Mouse (Mus musculus) layer of hippocampus, adult 11-12 months (tissue): ENCODE data around the gene Fstl5.
A peak's percentile ranks its signal among the peaks of the same experiment; 100 is the strongest.
"Not testable (repeated sequence)": the region's sequence is repeated elsewhere in the genome, so short reads cannot be mapped to it uniquely, and the experiment has no call there.

ENCODE experiments used
- DNase-seq: peaks from one replicate; pipeline ENCODE4 v3.0.0; 2022; ENCODE audit warnings: low spot score

Gene Fstl5

DNA sequence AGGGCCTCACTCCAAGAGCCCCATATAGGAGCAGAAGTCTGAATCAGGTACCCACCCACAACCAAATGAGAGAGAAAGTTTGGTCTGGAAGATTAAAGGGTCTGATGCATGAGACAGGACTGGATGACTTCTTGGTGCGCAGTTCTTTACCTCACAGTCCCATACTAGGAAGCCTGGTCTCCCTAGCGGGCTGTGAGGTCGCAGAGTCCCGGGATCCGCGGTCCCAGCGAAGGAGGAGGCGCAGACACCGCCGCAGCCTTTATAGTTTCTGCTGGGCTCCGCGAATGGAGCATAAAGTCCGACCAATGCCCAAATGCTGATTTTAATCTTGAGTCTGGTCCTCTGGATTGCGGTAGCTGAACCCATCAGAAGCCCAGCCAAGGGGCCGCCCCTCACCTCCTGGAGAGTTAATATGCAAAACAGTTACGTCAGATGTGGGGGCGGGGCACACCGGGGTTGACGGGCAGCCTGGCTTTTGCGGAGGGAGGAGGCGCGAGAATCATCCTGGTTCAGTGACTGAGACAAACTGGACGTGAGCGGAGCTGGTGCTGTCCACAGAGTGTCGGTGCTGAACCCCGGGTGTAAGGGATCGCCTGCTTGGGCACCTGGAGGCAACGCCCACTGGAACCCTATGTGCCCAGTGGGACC is at the start of gene Fstl5:
Gene Fstl5, plus strand, starts transcription at position 211 of the 648 bp plus-strand sequence.
- DNase-seq = peak; percentile 68

DNA sequence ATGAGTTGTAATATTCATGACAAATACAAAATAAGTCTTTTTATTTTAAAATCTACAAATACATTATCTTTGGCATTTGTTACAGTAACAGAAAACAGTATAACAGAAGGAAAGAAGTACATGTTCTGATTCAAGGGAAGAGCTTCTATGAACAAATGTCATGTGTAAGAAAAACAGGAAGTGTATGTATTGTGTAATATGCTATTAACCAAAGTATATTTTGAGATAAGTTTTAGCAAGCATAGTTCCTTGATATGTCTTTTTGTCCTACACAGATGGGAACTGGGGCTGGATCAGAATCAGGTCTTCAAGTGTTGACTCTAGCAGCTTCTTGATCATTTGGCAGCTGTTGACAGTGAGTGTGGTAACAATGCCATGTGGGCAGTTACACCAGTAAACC is 48.5 kb upstream of the Fstl5 start:
- DNase-seq = no peak

DNA sequence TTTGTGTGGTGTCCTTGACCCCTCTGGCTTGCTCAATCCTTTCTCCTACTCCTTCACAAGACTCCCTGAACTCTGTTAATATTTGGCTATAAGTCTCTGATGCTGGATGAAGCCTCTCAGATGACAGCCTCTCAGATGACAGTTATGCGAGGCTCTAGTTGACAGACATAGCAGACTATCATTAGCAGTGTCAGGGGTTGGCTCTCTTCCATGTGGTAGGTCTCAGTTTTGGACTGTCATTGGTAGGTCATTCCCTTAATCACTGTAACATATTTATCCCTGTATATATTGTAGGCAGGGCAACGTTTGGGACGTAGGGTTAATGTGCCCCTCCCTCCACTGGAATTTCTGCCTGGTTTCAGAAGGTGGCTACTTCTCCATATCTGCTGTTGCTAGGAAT is 22.9 kb upstream of the Fstl5 start:
- DNase-seq = no peak

DNA sequence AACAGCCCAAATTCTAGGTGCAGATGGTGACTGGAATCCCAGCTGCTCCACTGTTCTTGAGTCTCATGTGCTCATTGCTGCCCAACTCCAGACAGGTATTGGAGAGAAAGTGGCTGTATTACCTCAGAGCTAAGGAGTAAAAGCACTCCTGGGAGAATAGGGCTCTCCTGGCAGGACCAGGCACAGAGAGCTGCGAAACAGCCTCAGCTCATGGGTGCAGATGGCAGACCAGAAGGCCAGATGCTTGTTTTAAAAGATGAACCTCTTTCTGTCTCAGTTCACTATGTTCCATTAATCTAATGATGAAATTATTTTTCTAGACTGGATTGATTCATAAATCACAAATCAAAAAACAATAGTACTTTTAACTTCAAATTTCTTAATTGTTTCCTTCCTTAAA is 12.1 kb upstream of the Fstl5 start:
- peak; percentile 35 for DNase-seq

DNA sequence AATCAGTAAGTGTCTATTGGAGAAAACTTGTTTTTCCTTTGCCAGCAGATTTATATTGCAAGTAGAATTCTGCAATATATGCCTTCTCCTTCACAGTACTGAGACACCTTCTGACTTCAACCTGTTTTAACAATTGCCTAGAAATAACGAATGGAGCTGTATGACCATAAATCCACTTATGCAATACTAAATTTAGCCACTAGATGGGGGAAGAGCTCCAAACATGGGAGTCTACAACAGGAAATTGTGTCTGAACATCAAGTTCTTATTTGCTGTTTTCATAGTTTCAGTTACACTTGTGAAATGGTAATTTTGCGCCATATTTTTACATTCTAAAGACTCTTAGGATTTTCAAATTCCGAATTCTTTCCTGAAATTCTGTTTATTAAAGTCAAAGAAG is 6.2 kb upstream of the Fstl5 start:
- peak; percentile 66 for DNase-seq

DNA sequence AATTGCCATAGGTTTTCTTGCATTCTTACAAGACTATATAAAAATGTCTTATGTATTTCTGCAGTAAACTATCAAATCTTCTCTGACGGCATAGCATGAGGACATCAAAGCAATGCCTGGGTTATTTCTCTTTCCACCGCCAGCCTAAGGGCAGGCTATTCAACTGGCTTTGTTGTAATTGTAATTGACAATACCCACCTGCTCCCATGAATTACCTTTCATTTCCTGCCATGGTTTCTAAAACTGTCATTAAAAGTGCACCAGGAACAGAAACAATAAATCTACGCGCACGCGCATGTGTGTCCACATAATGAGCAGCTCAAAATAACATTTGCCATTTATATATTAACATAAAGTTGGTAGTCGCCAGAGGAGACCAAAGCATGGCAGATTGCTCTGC is 1.2 kb upstream of the Fstl5 start:
- DNase-seq = no peak

DNA sequence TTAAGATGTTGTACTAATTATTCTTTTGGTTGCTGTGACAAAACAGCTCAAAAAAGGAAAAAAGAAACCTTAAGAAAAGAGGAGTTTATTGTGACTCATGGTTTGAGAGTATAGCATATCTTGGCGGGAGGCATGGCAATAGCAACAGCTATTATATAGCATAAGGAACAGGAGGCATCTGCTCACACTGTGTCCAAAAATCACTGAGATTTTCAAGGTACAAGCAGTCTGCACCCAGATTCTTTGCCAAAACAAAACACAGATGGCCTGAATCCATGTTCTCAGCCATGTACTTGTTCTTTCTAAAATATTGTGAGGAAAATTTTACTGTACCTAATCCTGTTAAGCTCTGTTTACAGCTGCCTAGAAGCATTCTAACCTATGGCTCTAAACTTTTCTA is 66.4 kb downstream of the Fstl5 start:
- DNase-seq = peak; percentile 18

DNA sequence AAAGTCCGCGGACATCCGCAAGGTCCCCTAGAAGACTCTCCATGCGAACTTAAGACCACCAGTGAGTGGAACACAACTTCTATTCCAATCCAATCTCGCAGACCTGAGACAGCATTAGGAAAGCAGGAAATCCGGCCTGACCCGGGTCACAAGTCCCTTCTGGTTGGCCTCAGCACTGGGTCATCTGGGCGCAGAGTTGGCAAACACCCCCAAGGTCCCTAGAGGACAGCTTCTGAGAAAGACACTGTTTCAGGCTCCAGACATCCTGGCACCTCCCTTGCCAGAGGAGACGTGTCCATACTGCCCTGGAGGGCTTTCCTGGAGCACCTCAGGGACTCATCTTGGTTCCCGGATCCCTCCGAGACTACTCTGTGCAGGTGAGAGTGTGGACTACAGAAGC is 73.8 kb downstream of the Fstl5 start:
- no peak for DNase-seq

DNA sequence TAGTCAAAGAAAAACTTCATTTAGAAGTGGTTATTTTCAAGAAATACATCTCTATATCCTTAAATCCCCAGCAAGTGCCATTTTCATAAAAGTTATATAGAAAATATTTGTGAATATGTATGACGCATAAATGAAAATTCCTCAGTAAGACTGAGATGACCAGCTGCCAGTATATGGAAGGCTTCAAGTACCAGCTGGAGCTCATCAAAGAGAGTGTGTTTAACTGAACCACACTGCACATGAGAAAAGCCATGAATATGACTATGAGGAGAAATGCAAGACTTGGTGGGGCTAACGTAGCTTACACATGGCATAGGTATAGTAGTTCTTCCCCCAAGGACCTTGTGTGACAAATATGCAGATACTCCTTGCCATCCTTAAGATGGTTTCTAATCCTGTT is 164.8 kb downstream of the Fstl5 start:
- no peak for DNase-seq

DNA sequence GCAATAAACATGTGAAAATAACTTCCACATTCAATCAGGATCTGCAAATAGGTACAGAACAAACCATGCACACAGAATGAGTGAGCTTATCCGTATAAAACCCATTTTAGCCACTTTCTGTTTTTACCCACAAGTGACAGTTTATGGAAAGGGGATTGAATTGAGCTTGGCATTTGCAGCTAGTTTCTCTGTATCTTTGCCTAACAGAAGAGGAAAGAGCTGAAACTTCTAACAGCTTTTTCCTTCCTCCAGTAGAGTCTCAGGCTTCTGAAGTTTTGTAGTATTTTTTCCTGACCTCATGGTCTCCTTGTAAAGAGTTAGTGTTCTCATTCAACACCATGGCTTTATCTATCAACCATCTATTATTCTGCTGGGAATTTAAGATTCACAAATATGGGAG is 177.3 kb downstream of the Fstl5 start:
- DNase-seq = no peak

DNA sequence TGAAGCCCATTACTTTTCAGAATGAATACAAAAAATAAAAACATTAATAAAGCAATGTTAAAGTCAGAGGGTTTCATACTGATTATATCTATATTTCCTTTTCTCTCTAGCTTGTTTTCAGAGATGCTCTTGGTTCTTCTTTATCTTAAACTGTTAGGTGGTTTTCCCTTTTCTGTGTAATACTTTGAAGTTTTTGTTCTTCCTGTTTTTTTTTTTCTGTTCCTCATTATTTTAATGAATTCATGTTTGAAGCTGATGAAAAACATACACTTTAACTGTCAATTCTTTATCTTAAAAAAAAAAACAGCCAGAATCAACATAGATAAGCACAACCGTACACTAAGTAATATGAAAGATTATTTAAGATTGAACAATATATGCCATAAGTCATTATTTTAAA is 218.9 kb downstream of the Fstl5 start:
- no peak for DNase-seq

DNA sequence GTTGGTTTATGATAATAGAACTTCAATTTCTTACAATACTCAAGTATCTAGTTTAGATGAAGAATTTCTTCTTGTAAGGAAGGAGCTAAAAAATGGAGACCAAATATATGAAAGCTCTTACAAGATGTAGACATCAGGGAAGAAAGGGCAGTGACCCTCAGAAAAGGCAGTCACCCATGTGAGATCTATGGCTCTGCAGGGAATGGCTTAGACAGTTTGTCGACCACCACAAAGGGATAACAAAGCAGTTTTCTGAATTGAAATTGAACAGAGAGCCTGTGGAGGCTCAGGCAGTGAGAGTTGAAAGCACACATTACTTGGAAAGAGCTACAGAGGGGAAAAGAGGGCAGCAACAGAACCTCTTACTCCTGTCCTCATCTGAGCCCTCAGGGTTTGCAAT is 220.3 kb downstream of the Fstl5 start:
- no peak for DNase-seq

DNA sequence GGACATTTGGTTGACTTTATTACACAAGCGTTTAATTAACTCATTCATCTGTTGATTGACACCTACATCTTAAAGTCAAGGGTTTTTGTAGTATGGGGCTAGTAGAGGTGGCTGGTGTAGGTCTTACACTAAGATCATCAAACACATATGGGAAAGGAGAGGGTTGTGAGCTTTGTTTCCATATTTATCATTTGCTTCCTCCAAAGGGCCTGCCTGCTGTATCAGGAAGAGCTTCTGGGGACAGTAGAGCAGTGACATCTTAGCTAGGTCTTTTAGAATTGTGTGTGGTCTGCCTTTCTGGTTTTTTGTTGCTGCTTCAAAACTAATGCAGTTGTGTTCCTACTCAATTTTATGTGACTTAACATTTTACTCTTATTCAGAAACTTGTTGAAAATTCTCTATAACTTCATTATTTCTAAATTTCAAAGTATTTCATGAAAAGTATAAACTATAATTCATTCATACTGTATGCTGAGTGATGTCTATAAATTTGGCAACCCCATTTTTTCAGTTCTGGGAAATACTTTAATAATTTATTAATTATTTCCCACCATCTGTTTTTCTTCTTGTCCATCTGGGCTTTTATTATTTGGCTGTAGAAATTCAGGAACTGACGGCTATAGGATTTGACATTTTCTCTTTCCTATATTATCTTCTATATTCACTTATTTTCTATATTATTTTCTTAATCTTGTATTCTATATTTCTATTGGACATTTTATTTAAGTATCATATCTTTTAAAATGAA is 227.1 kb downstream of the Fstl5 start:
- DNase-seq = no peak

DNA sequence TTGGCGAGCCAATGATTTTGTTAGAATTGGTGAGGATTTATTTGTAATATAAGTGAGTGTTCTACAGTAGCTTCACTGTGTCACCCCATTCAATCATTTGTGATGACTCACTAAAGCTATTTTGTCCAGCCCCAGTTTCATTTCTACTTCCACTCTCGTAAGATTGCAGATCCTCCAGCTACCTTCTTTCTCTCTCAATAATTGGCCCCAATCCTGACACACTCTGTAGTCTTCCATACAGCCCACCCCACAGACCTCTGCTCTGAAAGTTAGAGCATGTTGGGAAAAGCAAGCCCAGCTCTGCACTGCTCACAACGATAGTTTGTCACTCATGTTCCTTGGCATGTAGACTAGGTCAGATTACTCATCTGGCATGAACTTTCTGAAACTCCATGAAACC is 242.9 kb downstream of the Fstl5 start:
- no peak for DNase-seq

DNA sequence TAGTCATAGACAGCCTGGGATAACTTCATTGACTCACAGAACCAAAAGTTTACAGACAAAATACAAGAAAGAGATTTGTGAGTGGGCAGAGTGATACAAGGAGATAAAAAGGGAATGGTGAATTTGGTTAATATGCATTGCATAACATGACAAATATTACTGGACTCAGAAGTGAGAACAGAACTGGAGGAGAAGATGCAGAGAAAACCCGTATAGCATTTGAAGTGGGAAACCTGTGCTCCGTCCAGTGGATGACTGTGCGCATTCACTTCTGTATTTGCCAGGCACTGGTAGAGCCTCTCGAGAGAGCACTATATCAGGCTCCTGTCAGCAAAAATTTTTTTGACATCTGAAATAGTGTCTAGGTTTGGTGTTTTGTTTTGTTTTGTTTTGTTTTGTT is 245.5 kb downstream of the Fstl5 start:
- no peak for DNase-seq

DNA sequence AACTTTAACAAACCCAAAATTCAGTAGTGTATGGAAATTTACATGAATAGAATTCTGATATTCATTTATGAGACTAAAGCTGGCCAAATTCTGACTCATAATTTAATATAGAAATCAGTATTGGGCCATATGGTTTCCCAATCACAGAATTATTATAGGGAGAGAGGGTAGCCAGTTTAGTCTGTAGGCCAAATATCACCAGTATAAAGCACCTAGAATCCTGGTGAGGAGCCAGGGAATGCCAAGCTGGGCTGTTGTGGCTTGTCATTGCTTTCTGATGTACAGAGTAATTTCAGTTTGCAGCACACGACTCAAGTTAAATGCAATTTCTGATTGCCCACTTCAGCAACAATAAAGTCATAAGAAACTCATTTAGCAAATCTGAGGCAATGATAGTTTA is 248.4 kb downstream of the Fstl5 start:
- no peak for DNase-seq

DNA sequence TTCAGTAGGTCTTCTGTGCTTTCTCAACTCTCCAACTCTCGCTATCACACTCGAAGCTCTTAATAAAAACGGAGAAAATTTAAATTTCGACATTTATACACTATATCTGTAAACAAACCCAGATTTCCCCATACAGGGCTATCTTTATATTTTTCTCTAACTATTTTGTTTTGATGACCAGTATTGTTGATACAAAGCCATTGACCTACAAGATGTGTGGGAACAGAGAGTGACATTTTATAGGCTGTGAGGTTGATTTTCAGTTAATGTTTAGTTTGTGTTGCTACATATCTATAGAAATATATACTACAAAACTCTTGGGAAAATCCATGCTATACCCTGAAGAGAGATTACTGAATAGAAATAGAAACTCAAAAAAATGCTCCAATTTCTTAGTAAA is 262.9 kb downstream of the Fstl5 start:
- no peak for DNase-seq

DNA sequence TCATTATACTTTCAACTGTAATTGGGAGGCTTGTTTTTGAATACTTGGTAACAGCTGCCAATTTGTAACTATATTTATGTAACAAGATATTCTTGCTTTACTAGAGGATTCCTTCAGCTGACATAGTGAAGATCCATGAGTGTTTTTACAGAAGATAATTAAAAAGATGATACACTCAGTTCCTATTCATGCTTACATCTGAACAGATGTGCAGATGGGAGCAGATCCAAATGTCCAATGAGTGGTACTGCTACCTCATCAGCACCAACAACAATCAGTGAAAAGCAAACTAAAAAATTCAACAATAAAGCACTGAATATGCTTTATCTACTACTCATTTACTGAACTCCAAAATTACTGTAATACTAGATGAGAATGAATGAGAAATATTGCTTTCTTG is 292.9 kb downstream of the Fstl5 start:
- DNase-seq = no peak

DNA sequence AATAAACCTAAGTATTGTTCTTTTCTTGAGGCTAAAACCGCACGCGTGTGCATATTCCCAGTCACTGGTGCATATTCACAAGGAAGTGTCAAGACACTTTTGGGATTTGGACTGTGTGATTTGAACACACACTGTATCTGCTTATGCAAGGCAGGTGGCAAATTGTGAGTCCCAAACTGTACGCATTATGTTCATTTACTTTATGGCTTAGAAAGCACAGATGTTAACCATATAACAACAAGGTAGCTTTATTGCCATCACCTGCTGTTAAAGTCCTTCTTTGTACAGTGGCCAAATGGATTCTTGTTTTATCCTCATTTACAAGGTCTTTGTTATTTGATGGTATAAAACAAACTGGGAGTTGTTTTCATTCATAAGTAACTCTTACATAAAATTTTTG is 295.8 kb downstream of the Fstl5 start:
- no peak for DNase-seq

DNA sequence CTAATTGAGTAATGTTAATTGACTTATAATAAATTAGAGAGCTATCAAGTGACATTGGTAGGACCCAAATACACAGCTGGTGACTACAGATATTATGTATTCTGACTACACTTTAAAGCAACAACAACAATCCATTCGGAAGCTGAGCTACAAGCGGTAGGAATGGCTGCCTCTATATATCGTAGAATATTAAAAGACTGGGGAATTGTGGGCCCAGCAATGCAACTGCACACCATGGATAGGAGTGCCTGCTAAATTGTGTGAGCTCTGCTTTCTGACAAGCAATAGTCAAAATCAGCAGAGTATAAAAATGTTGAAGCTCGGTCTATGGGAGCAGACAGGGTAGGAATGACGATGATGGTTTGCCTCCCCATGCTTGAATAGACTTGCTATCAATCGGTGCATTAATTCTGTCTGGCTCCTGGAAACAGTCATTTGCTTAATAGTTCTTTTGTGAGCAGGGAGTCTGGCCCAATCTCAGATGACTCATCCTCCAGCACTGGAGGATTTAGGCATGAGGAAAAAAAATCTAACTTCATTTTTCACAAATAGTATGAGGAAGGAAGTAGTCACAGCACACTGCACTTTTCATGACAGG is 354.8 kb downstream of the Fstl5 start:
- DNase-seq = peak; percentile 4

DNA sequence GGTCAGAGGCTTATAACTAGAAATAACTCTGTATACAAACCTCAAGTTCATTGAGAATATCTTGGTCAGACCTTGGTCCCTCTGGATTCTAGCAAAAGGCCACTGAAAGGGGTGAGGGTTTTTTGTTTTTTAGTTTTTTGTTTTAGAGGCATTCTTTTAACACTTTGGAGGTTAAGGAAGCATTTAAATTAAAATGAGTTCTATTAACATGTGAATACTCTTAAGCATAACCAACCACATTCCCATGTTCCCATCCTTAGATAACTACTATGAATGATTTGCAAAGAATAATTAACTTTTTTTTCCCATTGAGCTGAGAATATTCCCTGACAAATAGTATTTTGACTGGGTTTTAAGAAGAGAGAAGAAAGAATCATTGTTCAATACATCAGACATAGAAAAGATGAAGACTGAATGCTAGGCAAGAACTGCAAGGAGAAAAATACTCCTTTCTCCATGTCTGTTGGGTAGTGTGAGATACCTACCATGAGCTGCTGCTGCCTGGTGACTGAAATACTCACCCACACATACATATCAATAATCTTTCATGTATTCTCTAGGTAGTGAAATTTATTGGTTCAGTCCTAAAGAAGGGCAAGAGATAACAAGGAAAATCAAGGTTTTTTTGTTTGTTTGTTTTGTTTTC is 393.3 kb downstream of the Fstl5 start:
- no peak for DNase-seq

DNA sequence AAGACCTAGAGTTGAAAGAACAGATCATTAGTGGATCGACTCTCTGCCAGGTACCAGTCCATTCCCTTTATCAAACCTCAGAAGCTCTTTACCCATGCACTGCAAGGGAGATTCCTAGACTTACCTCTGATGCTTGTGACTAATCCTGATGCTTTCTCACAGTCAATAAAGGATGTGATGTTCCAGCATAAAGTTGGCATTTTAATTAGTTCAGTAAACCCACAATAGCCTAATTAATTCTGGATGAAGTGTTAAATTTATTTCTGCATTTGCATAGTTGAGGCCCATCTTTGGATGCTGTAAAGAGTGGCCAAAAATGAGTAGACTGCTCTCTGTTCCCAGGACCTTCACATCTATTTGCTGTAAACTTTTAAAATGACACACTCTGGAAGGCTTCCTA is 394.1 kb downstream of the Fstl5 start:
- no peak for DNase-seq

DNA sequence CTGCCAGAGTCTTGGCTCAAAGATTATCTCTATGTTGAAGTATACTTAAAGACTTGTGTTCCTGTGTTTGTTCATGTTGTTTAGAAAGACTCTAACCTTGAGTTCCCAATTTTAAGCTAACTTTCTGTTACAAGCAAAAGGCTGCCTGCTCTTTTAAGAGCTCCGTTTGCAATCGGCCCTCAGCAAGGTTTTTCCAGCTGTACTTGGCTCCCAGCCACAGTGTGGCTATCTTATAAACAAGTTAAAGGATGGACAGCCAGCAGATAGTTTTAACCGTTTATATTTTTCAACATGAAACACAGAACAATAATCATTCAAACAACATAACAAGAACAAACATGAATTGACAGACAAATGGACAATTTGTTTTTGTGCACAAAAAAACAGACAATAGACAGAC is 433.8 kb downstream of the Fstl5 start:
- not testable (repeated sequence) for DNase-seq
